Mouse (Mus musculus) embryonic fibroblast, embryonic 13.5 days (primary cell): ENCODE measurements around the gene Mri1. TPM values are rescaled to one million over a fixed set of nuclear protein-coding genes. Genes with fewer than 3 reads are reported as not detected.

ENCODE experiments used
- H3K27ac ChIP-seq: 2 replicates; pipeline ENCODE4 v1.5.1; 2012; ENCODE audit warnings: low read length, control low read depth, inconsistent platforms; ENCODE audit not compliant: insufficient read depth
- H3K4me1 ChIP-seq: 2 replicates; pipeline ENCODE4 v1.6.1; 2011; ENCODE audit warnings: low read length; ENCODE audit not compliant: control insufficient read depth, insufficient read depth
- H3K4me3 ChIP-seq: 2 replicates; pipeline ENCODE4 v1.5.1; 2011; ENCODE audit warnings: mild to moderate bottlenecking, control low read depth, low read length; ENCODE audit not compliant: insufficient read depth
- CTCF ChIP-seq: IDR thresholded peaks from 2 replicates; pipeline ENCODE4 v1.5.1; 2011; ENCODE audit warnings: mild to moderate bottlenecking, control low read depth, low read length, moderate library complexity, borderline replicate concordance; ENCODE audit not compliant: insufficient read depth
- POLR2A ChIP-seq: IDR thresholded peaks from 2 replicates; pipeline ENCODE4 v1.6.1; 2011; ENCODE audit warnings: low read depth, mild to moderate bottlenecking, control low read depth, low read length, moderate library complexity
- polyA plus RNA-seq: library from polyadenylated mRNA; stranded (reverse); fragments of >200 nt; gene quantifications from 2 replicates; pipeline ENCODE4 v1.2.4, GENCODE M21; 2011; ENCODE audit warnings: low read depth; ENCODE audit not compliant: missing spikeins, insufficient read length

Gene Mri1
- polyA plus RNA-seq, 1 experiment: 16.7 TPM

DNA sequence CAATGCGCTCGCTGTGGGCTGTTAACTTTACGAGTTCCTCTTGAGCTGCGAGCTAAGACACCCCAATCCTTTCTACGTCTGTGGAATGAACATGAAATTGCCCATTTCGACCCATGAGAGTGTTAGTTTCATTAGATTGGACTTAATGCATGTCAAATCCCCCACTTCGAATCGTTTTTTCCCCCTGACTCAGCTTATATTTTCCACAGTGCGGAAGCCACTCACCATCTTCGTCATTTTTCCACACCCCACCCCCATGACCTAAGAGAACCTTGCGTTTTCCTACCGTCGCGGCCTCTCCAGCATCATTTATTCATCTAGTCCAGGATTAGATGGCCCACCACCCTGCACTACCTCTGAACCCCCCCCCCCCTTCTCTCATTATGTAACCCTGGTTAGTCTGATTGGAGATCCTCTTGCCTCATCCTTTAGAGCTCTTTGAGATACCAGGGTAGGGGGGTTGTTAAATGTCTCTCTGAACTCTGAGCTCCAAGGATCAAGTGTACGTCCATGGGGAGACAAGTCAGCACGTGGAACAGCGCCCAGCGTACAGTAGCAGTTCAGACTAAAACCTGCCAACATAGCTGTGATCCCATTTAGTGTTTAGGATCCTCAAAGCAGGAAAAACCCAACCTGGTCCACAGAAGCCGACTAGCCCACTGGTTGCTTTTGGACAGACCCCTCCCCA lies 19.4 kb downstream of the Mri1 start:
- TF ChIP-seq CTCF (no peak), POLR2A (no peak)
- Histone ChIP-seq H3K4me1 (no peaks in the 10 kb centered on the region), H3K4me3 (peak overlapping the region; percentile 80), H3K27ac (peak overlapping the region; percentile 76)

GRCm38 (mm10) chr8:84236998-84237473 lies 20.1 kb downstream of the Mri1 start, which contains the start of gene Zswim4:
Gene Zswim4 (minus strand): TSS chr8:84237055.
- H3K4me1 ChIP-seq: no peaks in the 10 kb centered on the region

GRCm38 (mm10) chr8:84236410-84236997 lies 20.6 kb downstream of the Mri1 start:
- peak overlapping the region; percentile 93 for H3K4me3 ChIP-seq
- peak overlapping the region; percentile 23 for H3K27ac ChIP-seq
- no peaks in the 10 kb centered on the region for H3K4me1 ChIP-seq
- no peak; the same call in 1 of the 2 replicates for TF ChIP-seq POLR2A
- TF ChIP-seq CTCF: no peak

More at GRCm38 (mm10) chr8:84236998-84237473, 20.1 kb downstream of the Mri1 start, which contains the start of gene Zswim4:
- Histone ChIP-seq H3K4me3 (peak within 1 kb of the TSS; percentile 93), H3K27ac (peak within 1 kb of the TSS; percentile 76)
- TF ChIP-seq POLR2A (peak; percentile 63; the same call in 1 of the 2 replicates), CTCF (no peak)

- H3K4me1 ChIP-seq: no peaks in the 10 kb centered on the region
- peak overlapping the region; percentile 93 for H3K4me3 ChIP-seq
- peak overlapping the region; percentile 23 for H3K27ac ChIP-seq
- no peak for TF ChIP-seq CTCF
- peak; percentile 58 for TF ChIP-seq POLR2A
These were observed 21.2 kb downstream of the Mri1 start for GRCm38 (mm10) chr8:84235746-84236409.

GRCm38 (mm10) chr8:84233055-84233454 lies 24.1 kb downstream of the Mri1 start:
- H3K4me1 ChIP-seq: no peaks in the 10 kb centered on the region
- no peak for TF ChIP-seq CTCF
- no peak for TF ChIP-seq POLR2A
- no peak overlapping the region for H3K27ac ChIP-seq
- no peak overlapping the region for H3K4me3 ChIP-seq

GRCm38 (mm10) chr8:84230735-84231134 lies 26.4 kb downstream of the Mri1 start:
- Histone ChIP-seq H3K4me3 (no peak overlapping the region), H3K27ac (no peak overlapping the region), H3K4me1 (no peaks in the 10 kb centered on the region)
- TF ChIP-seq POLR2A: no peak
- TF ChIP-seq CTCF: peak; percentile 41; the same call in 1 of the 2 replicates

DNA sequence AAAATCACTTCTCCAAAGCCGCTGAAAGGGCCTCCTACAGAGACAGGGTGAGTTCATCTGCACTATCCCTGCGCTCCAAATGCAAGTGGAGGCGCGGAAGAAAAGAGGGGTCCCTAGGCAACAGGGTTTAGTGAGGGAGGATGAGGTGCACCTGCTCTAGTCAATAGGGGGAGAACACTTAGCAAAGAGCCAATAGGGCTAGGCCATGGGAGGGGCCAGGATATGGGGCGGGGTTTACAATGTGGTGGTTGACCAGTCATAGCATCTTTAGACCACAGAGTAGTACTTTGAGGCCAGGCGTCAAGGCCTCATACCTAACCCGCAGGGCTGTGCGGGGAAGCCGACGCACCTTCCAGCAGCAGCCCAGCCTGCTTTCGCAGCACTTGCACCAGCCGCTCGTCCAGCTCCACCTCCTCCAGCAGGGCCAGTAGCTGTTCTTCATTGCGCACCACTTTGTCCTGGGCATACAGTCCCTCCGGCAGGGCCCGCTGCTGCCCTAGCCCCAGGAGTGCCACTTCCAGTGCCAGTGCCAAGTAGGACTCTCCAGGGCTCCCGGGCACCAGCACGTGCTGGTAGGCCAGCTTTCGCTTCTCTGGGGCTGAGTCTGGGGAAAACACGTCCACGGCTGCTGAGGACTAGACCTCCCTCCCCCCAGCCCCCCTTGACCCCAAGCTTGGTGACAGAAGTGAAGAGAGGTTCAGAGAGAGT lies 33.6 kb downstream of the Mri1 start:
- H3K27ac ChIP-seq: no peak overlapping the region
- H3K4me1 ChIP-seq: no peaks in the 10 kb centered on the region
- no peak for TF ChIP-seq CTCF
- TF ChIP-seq POLR2A: no peak
- H3K4me3 ChIP-seq: no peak overlapping the region

- Histone ChIP-seq H3K27ac (no peak overlapping the region), H3K4me3 (no peak overlapping the region)
- TF ChIP-seq POLR2A (no peak), CTCF (no peak)
These were observed 34.5 kb downstream of the Mri1 start for GRCm38 (mm10) chr8:84222566-84223165.

DNA sequence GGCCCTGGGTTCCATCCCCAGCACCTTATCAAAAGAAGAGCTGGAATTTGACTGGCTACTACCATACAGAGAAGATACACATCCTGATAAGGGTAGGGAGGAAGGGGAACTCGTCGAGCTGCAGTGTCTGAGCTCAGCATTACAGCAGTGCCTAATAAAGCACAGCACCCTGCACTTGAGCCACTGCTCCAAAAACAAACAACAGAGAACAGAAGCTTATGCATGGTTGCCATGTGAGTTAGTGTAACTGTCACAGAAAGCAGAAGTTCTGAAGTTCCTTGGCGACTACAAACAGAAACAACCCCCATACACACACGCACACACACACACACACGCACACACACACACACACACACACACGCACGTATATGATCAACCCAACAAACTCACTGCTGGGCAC lies 37.0 kb downstream of the Mri1 start:
- TF ChIP-seq POLR2A (no peak), CTCF (no peak)
- Histone ChIP-seq H3K4me3 (no peak overlapping the region), H3K27ac (no peak overlapping the region), H3K4me1 (no peaks in the 10 kb centered on the region)

More at GRCm38 (mm10) chr8:84222566-84223165, 34.5 kb downstream of the Mri1 start:
- no peaks in the 10 kb centered on the region for H3K4me1 ChIP-seq

- Histone ChIP-seq H3K4me3 (no peak overlapping the region), H3K27ac (no peak overlapping the region), H3K4me1 (no peaks in the 10 kb centered on the region)
- TF ChIP-seq CTCF: no peak
- no peak for TF ChIP-seq POLR2A
These were observed 39.0 kb downstream of the Mri1 start for GRCm38 (mm10) chr8:84218143-84218542.
